Mouse (Mus musculus) E14TG2a.4 (cell line): Measurements from ENCODE around the gene Fam84b.

Experiments used
- H3K27me3 ChIP-seq: 2 replicates; pipeline ENCODE4 v1.6.1; 2014; ENCODE audit warnings: low read length, control low read depth; ENCODE audit not compliant: insufficient read depth
- H3K36me3 ChIP-seq: 2 replicates; pipeline ENCODE4 v1.6.1; 2014; ENCODE audit warnings: low read length, control low read depth; ENCODE audit not compliant: insufficient read depth
- H3K4me1 ChIP-seq: replicated peaks from 2 replicates; pipeline ENCODE4 v1.6.1; 2014; ENCODE audit warnings: low read depth, low read length, control low read depth
- H3K4me3 ChIP-seq: replicated peaks from 2 replicates; pipeline ENCODE4 v1.5.1; 2014; ENCODE audit warnings: mild to moderate bottlenecking, low read length
- H3K9me3 ChIP-seq: 2 replicates; pipeline ENCODE4 v1.6.1; 2014; ENCODE audit warnings: low read length, control low read depth
- CTCF ChIP-seq: conservative IDR thresholded peaks from 2 replicates; pipeline ENCODE4 v1.5.1; 2014; ENCODE audit warnings: low read length
- NANOG ChIP-seq: IDR thresholded peaks from 2 replicates; pipeline ENCODE4 v1.6.1; 2014; ENCODE audit warnings: borderline replicate concordance, low read length, mixed read lengths
- POU5F1 ChIP-seq: IDR thresholded peaks from 2 replicates; pipeline ENCODE4 v1.6.1; 2014; ENCODE audit warnings: low read length, borderline replicate concordance

Gene Fam84b

DNA sequence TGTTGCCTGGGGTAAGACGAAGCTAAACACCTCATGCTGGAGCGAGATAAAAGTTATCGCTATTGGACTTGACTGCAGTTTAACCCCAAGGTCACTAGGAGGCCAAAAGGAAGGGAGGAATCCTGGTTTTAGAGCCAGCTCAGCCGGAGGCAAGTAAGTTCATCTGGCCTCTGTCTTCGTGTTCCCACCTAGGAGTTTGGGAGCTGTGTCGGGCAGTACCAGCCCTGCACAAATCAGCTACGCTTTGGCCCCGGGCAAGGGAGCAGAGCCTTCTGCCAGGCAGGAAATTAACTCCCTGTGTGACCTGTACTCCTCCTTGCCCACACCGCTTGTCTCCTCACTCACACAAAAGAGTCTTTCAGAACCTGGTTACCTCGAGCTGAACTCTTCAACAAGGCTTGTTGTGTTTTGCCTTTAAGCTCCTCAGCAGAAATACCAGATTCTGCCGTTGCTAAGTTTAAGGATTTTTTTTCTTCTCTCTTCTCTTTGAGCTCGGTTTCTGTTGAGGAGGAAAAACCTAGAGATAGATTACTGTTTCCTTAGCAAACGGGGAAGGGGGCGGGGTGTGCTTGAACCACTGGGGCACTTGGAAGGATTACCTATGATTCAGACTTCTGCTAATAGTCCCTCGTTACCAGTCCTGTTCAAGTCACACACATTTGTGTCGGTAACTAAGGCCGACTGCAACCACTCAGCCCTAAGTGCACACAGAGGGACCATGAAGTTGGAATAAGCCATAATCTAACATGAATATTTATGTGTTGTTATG is at the start of gene Fam84b:
Fam84b (minus strand) TSS at position 548 of the 769 bp plus-strand sequence.
- TF ChIP-seq CTCF (no peak), POU5F1 (no peak), NANOG (no peak)
- H3K36me3 ChIP-seq: no peaks in the 10 kb centered on the region
- no peak within 1 kb of the TSS for H3K4me3 ChIP-seq
- H3K4me1 ChIP-seq: peaks cover 12% of the 10 kb centered on the region
- H3K9me3 ChIP-seq: peaks cover 7% of the 10 kb centered on the region; the same call in 1 of the 2 replicates
- peaks cover 9% of the 10 kb centered on the region; the same call in 1 of the 2 replicates for H3K27me3 ChIP-seq

DNA sequence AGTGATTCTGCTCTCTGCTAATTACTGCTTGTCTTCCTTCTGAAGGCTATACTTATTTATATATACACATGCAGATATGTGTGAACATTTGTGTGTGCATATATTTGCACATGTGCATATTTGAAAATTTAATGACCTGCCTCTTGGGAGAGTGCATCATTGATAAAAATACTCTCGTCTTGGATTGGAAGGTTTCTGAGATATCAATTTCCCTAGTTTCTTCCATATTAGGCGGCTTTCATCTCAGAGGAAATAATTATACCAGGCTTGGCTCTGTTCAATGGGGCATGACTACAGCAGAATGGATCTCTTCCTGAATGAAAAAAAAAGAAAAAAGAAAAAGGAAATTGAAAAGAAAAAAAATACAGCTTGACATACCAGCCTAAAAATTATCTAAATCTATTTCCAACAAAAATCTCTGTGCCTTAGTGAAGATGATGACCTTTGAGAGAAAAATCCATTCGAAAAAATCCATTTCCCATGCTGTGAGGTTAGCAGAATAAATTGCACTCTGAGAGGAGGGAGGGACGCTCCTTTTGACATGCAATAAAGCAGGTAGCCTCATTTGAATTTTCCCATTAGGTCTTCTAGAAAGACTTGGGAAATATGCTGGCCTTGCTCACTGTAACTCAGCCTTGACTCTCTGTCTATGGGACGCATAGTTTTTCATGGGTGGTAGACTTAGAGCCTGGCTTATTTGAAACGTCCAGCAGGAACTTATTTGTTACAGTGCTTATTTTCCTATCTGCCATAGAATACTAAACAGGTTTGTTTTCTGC is 44.8 kb upstream of the Fam84b start:
- TF ChIP-seq CTCF (no peak), NANOG (no peak), POU5F1 (no peak)
- no peaks in the 10 kb centered on the region for H3K36me3 ChIP-seq
- H3K4me3 ChIP-seq: no peak overlapping the region
- H3K4me1 ChIP-seq: peaks cover 15% of the 10 kb centered on the region
- no peaks in the 10 kb centered on the region for H3K9me3 ChIP-seq
- H3K27me3 ChIP-seq: no peaks in the 10 kb centered on the region

DNA sequence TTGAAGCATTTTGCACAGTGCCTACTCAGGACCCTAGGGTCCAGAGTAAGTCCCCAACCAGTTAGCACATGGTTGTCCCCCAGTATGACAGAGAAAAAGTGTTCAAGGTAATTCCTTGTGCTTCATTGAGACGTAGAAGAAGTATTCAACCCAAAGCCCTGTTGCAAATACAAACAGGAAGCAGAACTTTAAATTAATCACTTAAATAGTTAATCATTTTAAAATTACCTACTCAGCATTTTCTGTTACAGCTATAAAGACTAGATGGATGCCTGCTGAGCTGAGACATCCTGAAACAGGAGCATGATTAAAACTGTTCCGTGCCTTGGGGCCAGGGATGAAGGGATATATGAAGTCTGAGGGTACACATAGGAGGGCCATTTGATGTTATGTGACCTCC is 42.5 kb upstream of the Fam84b start:
- no peak overlapping the region for H3K4me3 ChIP-seq

DNA sequence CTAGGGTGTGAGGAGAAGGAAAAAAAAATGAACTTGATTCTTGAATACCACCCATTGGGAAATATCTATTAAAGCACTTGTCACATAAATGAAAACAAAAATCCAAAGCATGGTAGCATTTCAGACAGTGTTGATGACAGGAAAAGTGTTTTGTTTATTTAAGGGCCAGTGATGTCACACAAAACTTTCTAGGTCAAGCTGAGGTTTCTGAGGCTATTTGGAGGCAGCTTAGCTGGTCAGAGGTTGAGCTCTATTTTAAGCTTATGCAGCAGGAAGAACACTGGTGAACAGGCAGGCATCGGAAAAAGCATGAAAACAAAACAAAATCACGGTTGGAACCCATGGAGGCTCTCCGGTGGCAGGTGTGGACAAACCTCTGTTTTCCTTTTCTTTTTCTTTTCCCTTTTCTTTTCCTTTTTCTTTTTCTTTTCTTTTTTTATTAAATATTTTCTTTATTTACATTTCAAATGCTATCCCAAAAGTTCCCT is 39.4 kb upstream of the Fam84b start:
- no peaks in the 10 kb centered on the region for H3K36me3 ChIP-seq
- H3K9me3 ChIP-seq: no peaks in the 10 kb centered on the region
- H3K27me3 ChIP-seq: no peaks in the 10 kb centered on the region
- TF ChIP-seq POU5F1 (no peak), CTCF (no peak), NANOG (no peak)
- H3K4me3 ChIP-seq: no peak overlapping the region
- peaks cover 9% of the 10 kb centered on the region for H3K4me1 ChIP-seq

More for the DNA sequence above, 42.5 kb upstream of the Fam84b start:
- Histone ChIP-seq H3K9me3 (no peaks in the 10 kb centered on the region), H3K4me1 (peaks cover 15% of the 10 kb centered on the region), H3K36me3 (no peaks in the 10 kb centered on the region), H3K27me3 (no peaks in the 10 kb centered on the region)
- TF ChIP-seq NANOG (no peak), CTCF (no peak), POU5F1 (no peak)

DNA sequence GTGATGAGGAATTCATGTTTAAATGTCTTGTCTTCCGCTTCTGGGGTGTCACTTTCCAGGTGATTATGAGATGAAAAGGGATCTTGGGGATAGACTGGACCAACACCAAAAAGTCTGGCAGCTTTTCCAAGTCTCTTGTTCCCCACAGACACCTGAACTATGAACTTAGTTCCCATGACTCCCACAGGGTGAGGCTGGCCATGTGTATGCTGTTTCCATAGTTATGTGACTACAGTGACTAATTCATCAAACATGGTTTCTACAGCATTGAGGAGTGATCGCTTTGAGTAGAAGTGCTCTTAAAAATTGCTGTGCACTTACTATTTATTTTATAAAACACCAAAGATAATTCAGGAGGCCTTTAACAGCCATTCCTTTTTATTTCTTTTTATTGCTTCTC is 35.1 kb upstream of the Fam84b start:
- Histone ChIP-seq H3K36me3 (no peaks in the 10 kb centered on the region), H3K4me1 (no peaks in the 10 kb centered on the region), H3K4me3 (no peak overlapping the region), H3K27me3 (no peaks in the 10 kb centered on the region), H3K9me3 (no peaks in the 10 kb centered on the region)
- no peak for TF ChIP-seq POU5F1
- no peak for TF ChIP-seq CTCF
- TF ChIP-seq NANOG: no peak

DNA sequence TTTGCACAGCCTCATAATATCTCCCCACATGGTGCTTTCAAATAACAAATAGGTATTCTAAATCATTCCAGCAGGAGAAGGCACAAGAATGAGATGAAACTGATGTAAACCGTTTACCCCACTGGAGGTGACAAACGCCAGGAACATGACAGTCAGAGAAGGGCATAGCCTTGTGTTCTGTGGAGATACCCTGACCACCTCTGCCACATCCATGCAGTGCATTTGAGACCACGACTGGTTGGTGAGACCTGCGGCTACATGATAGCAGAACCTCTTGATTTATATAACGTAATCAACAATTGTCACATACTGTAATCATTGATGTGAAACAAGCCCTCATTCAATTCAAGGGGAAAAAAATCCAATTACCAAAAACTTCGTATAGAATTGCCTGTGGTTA is 22.1 kb upstream of the Fam84b start:
- no peaks in the 10 kb centered on the region for H3K9me3 ChIP-seq
- no peak overlapping the region for H3K4me3 ChIP-seq
- TF ChIP-seq CTCF: no peak
- no peak for TF ChIP-seq POU5F1
- TF ChIP-seq NANOG: no peak
- H3K36me3 ChIP-seq: no peaks in the 10 kb centered on the region
- H3K4me1 ChIP-seq: no peaks in the 10 kb centered on the region
- H3K27me3 ChIP-seq: no peaks in the 10 kb centered on the region

DNA sequence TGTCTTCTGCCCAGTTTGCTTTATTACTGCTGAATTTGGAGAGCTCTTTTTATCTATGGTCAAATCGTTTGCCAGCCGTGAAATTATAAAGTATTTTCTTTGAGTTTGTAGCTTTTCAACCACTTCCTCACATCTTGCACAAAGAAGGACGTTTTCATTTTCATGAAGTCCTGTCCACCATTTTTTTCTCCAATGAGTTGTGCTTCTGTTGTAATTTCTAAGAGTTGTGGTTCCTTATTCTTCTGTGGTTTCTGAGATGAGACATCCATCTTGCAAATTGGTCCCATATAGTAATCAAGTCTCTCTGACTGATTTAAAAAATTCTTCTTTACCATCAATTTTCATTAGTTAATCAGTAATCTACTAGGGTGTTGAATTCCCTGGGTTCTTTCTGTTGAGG is 8.8 kb upstream of the Fam84b start:
- no peaks in the 10 kb centered on the region for H3K27me3 ChIP-seq
- H3K9me3 ChIP-seq: no peaks in the 10 kb centered on the region

DNA sequence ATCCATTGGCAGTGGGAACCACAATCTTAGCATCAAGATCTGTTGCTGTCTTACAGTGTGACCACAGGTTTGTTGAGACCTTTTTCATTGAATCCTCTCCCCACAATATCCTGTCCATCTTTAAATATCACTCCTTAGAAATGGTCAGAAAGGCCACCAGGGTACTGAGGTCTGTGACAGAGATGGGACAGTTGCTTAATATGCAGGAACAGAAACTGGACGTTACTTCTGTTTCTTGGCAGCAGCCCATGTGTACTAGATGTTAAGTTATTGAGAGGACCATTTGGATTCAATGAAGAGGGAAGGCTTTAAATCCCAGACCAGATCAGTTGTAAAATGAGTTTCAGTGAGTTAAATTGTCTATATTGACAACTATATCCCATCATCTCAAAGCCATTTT is 1.5 kb upstream of the Fam84b start:
- TF ChIP-seq POU5F1: no peak
- no peak for TF ChIP-seq NANOG
- no peak for TF ChIP-seq CTCF
- H3K4me3 ChIP-seq: no peak overlapping the region
- no peaks in the 10 kb centered on the region for H3K36me3 ChIP-seq
- H3K9me3 ChIP-seq: peaks cover 7% of the 10 kb centered on the region; the same call in 1 of the 2 replicates
- peaks cover 9% of the 10 kb centered on the region; the same call in 1 of the 2 replicates for H3K27me3 ChIP-seq
- H3K4me1 ChIP-seq: peaks cover 12% of the 10 kb centered on the region

More for the DNA sequence above, 8.8 kb upstream of the Fam84b start:
- TF ChIP-seq CTCF (no peak), POU5F1 (no peak), NANOG (no peak)
- H3K36me3 ChIP-seq: no peaks in the 10 kb centered on the region
- no peaks in the 10 kb centered on the region for H3K4me1 ChIP-seq
- H3K4me3 ChIP-seq: no peak overlapping the region
